Mouse (Mus musculus) testis, adult 2 months (tissue): ENCODE data around the gene Ctsh.

ENCODE experiments used
- CTCF ChIP-seq: fragments of 200-500 bp; IDR thresholded peaks from 2 replicates; pipeline ENCODE4 v1.5.1; 2012; ENCODE audit warnings: low read depth, mild to moderate bottlenecking, inconsistent platforms, low read length, moderate library complexity; ENCODE audit not compliant: control insufficient read depth, insufficient read depth, insufficient replicate concordance
- POLR2A ChIP-seq: fragments of 200-500 bp; IDR thresholded peaks from 2 replicates; pipeline ENCODE4 v1.6.1; 2012; ENCODE audit warnings: low read depth, mild to moderate bottlenecking, inconsistent platforms, low read length, moderate library complexity; ENCODE audit not compliant: control insufficient read depth

GRCm38 (mm10) chr9:90006432-90006831 lies 47.5 kb upstream of the Ctsh start:
- TF ChIP-seq CTCF (no peak), POLR2A (no peak)
